Mouse (Mus musculus): ENCODE measurements at regions not wholly inside any gene's neighbourhood (a gene's known extent, or its start where the extent isn't known, plus 50 kb on each side); places are given as distances from the start of the nearest gene placed in this dataset.
A peak's percentile ranks its signal among the peaks of the same experiment; 100 is the strongest.

DNA sequence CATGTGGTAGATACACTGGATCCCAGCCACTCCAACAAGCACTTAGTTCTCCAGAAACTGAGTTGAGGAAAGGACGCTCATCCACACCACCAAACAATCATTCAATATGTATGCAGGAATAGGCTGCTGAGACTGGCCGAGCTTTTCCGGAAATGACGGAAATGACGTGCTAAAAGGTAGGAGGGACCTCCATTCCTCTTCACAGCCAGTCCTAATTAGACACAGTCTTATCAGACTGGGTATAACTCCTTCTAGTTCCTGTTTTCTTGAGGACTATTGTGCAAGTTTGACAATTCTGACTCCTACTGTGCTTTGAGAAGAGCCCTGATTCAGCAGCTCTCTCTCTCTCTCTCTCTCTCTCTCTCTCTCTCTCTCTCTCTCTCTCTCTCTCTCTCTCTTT is 477.9 kb upstream of the Gm26657 start:
- DNase-seq = no peak

DNA sequence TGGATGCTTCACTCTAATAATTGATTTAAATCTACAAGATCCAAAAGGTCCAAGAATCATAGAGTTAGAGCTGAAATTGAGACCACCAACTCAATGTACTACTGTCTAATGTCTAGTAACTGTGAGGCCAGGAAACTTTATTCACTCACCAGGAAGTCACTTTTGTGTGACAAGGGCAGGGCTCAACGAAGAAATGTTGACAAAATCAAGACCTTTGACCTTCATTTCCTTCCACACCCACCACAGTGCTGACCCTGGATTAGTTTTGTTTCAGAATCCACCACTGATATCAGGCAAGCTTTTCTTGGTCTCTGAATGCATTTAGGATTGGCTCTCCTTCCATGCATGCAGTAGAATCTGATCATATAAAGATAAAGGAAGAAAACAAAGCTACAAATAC is 487.5 kb upstream of the Gm26657 start:
- DNase-seq = no peak

DNA sequence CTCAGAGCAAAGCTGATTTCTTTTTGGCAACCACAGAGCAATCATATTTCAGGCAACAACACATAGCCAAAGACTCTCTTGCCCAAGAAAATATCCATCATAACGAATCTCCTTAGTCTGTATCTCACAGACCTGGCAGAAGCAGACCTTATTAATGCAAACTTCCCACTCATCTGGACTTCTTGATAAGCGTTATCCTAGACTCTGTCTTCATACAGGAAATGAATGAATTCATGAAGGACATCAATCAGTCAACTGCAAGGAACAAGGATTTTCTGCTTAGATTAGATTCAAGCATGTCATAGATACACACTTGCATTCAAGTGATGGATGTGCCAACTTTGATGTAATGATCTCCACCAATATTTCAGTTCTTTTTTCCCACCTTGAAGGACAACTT is 488.1 kb upstream of the Gm26657 start:
- no peak for DNase-seq

DNA sequence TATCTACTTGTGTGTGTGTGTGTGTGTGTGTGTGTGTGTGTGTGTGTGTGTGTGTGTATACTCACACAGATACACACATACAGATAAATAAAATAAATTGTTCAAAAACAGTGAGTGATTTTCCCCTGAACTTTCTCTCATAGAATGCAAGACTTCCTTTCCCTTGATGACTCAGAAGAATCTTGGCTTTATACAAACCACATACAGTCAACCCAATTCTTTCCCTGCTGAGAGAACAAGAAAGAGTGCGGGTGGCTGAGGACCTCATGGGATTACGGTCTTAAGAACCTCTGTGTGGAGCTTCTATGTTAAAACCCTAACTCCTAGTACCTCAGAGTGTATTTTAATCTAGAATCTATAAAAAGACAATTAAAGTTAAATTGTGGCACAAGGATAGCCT is 489.3 kb upstream of the Gm26657 start:
- no peak for DNase-seq

DNA sequence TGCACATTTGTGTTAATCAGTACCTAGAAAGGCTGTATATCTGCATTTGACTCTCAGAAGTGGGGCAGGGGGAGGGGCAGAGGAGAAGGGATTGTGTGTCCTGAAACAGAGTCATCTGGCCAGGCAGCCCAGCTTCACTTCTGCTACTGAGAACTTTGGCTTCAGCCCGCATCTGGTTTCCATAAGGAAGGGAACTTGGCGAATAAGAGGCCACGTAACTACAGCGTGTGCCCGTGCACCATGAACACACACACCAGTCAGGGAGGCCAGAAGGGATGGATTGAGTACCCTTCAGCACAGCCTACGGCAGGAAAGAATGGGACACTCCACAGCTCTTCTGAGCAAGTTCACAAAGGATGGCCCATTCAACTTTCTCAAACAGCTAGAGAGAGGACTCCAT is 496.0 kb upstream of the Gm26657 start:
- DNase-seq = no peak

DNA sequence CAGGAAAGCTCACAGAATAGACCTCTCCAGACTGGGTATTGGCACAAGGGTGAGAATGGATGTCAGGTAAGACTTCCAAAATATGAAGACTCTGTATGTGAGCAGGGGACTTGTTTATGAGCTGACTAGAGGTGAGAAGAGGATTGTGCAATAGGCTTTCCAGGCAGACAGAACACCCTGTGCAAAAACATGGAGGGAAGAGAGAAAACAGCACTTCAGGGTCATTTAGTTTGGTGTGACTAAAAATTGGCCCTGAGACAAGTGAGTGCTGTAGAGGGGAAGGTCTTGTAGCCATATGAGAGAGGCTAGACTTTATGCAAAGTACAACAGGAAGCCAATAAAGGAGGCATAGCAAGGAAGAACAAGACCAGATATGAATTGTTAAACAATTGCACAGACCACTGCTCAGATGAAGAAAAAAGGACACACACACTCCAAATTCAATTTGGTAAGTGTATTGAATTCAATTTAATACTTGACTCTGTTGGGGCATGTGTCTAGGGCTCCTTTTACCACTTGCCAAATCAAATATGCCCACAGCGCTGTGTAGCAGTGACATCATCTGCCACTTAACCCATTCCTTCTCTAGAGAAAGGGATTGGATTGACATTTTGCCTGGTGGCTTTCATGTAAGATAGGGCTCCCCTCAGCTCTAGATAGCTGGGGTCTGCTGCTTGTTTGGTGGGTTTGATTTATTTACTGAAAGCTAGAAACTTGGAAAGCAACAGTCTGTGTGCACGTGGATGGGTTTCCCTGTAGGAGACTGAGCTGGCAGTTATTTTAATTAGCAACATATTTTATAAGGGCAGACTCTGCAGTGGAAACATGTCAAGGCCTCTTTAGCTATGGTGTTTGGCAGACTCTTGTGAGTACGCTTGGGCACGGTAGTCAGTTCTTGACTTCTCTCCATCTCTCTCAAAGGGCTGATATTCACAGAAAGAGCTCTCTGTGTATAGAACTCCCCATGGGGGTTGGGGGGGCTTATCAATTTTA is 501.1 kb upstream of the Gm26657 start:
- DNase-seq = no peak

DNA sequence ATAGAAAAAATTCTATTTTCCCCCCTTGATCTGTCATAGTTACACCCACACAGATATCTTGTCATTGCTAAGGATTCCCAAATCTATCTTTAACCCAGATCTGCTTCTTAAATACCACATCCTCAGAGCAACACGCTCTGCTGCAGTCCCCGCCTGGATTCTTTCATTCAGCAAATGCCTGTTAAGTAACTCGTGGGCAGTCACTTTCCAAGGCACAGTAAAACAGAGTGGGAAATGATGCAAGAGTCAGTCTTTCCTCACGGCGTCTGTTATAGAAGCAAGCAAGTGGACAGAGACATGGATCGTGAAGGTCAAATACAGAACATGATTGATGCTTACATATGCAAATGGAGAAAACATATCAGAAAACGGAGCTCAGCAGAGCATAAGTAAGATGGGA is 508.5 kb upstream of the Gm26657 start:
- no peak for DNase-seq

DNA sequence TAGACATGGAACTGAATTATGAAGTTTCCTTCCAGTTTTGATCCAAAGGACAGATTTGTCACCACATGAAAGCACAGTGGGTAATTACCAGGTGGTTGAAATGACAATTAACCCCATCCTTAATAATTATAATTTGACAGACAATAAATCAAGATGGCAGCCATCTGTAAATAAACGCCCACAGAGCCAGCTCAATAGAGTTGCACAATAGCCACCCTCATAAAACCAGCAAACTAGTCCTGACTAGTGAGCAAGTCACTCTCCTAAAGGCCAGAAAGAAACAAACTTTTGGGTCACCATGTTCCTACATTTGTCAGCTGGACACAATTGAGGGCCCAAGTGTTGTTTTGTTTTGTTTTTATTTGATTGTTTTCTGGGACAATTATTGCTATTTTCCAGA is 509.4 kb upstream of the Gm26657 start:
- DNase-seq = no peak

DNA sequence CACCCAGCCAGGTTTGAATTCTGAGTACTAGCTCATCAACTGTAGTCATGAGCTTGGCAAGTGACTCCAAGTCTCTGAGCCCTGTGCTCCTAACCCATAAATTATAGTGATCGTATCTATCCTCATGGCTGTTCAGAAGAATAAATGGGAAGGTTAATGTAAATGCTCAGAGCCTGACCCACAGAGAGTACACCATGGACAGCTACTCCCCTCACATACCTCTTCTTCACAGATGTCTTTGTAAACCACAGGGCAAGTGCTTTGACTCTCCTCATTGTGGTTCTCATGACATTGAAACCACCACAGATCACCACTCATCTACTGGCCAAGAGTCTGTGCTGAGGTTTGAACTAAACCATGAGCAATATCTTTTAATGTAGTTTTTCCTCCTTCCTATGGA is 513.4 kb upstream of the Gm26657 start:
- no peak for DNase-seq

DNA sequence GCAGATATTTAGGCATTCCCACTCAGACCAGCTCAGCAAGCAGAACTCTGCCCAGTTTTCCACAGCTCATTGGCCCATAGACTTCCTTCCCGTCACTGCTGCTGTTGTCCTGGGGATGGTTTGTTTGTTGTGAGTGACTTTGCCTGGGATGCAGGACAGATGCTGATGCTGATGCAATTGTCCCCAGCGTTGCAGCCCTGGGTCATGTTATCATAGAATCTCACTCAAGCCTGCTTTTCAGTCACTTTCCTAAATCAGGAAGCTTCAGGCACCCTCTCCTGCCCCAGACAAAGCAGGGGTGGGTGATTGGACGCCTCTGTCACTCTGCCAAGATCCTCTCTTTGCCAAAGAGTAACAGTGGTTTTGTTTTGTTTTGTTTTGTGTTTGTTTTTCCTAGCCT is 515.3 kb upstream of the Gm26657 start:
- DNase-seq = peak; percentile 9

DNA sequence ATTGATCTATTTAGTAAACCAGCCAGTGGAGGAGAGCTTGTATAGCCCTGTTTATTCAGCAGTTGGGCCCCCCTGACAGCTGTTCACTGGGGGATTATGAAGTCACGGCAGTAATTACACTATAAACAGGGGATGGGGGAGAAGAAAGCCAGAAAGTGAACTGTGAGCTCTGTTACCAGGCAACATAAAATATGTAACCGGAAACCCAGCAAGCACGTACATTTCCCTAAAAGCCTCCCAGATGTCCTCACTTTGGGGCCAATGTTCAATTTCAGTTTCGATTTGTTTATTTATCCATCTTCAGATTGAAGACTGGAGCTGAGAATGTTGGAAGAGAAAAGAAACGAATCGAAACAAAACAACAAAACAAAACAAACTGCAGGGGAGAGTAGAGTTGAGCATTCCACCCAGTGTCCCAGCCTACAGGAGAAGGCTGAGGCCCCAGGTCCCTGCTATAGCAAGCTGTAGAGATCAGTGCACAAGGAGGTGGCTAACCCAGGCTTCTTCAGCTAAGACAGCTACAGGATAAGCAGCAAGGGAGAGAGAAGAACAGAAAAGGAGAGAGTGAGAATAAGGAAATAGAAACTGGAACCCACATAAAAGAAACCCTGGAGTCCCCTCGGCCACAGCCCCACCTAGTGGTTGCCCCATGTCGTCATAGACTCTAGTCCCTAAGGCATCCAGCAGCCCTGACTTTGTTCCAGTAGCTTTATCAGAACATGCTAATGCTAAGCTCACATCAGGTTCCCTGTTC is 517.7 kb upstream of the Gm26657 start:
- DNase-seq = peak; percentile 5

DNA sequence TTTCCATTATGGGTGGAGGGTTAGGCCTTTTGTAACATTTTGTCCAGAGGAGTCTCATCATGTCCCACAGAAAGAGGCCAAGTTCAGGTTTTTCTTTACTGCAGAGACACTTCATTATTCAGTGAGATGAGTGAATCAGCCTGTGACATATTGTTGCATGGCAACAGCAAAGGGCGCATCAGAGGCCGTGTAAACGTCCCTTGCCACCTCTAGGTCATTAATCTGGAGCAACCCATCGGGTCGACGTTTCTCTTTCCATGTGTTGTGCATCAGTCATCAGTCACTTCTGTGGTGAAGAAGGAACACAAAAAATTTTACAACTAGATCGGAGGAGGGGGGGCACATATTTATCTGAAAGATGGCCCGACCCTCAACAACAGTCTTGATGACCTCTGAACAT is 519.3 kb upstream of the Gm26657 start:
- DNase-seq = no peak

DNA sequence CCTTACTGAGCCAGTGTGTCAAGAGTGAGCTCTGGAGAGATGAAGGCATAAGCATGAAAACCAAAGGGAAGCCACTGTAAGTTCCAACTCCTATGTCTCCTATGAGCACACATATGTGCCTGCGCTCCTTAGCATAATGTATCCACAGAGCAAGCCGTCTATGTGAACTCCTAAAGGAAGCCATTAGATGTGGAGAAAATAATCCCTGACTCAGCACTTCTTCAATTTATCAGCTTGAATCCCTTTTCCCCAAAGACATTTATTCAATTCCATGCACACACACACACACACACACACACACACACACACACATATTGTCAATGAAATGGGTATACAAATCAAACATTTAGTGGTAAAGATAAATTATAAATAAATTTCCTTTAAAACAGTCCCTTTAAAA is 530.4 kb upstream of the Gm26657 start:
- no peak for DNase-seq

DNA sequence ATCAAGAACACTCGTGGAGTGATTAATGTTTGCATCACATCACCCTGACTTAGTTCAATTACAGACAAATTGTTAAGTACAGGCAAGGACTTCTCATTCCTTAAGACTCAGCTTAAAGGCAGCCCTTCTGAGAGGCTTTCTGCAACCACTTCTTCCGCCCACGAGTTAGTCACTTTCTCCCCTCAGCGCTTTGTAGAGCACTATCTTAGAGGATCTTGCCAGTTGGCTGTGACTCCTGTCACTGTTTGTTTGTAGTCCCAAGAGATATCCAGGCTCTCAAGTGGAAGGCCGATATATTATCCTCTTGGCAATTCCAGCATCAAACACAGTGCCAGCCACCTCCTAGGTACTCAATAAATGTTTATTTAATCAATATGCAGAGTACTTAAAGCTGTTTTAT is 532.1 kb upstream of the Gm26657 start:
- DNase-seq = no peak

DNA sequence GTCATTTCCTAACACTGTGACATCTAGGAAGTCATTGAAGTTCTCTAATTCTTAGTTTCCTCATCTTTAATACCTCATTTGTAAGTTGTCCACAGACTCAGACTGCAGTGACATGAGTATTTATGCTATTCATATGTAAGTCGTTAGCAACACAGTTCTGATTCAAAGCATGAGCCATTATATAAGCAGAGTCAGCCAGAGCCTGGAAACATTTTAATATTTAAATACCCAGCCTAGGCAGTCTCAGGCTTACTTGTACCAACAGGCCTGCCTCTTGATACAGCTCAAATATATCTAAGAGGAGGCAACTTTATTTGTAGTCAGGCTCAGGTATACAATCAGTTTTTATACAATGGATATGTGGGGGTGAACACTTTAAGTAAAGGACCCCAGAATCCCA is 534.8 kb upstream of the Gm26657 start:
- DNase-seq = no peak

DNA sequence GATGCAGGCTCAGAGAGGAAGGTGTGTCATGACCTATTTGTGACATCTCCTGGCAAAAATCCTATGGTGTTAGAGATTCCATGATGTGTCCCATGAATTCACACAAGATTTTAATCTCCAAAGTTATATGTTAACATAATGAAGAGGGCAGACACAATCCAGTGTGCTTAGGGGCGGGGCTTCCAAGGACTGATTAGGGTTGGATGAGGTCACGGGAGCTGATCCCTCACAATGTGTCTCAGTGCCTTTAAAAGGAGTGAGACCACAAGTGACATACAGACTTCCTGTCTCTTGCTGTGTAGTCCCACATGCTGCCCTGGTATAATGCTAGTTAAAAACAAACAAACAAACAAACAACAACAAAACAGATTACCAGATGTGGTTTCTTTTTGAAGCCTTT is 546.5 kb upstream of the Gm26657 start:
- DNase-seq = no peak

DNA sequence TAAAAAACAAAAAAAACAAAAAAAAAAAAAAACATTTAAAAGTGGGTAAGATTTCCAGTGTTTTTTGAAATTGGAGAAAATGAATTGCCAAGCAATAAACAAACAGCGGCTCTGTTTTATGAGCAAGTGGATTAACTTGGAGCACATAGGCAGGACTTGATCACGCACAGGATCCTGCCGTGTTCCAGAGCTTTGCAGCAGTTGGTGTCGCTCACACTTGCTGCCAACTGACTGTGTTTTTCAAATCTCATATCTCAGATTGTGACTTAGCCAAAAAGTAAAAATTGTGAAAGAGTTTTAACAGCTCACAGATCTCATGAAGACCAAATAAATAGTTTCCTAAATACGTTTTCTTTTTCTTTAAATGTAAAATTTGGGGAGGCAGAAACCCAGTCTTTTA is 547.4 kb upstream of the Gm26657 start:
- no peak for DNase-seq

DNA sequence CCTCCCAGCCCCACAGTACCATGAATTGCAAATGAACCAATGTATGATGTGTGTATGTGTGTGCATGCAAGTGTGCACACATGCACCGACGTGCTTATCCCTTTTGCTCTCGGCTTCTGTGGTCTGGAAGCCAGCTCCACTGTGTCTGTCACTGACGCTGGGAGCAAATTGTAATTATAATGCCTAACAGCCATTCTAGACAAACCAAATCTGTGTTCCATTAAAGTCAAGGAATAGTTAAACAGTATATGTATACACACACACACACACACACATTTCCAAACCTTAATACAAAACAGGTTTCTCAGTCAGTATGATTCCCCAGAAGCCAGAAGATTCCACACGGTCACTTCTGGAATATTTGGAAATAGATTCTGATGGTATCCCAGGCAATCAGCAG is 560.3 kb upstream of the Gm26657 start:
- no peak for DNase-seq

DNA sequence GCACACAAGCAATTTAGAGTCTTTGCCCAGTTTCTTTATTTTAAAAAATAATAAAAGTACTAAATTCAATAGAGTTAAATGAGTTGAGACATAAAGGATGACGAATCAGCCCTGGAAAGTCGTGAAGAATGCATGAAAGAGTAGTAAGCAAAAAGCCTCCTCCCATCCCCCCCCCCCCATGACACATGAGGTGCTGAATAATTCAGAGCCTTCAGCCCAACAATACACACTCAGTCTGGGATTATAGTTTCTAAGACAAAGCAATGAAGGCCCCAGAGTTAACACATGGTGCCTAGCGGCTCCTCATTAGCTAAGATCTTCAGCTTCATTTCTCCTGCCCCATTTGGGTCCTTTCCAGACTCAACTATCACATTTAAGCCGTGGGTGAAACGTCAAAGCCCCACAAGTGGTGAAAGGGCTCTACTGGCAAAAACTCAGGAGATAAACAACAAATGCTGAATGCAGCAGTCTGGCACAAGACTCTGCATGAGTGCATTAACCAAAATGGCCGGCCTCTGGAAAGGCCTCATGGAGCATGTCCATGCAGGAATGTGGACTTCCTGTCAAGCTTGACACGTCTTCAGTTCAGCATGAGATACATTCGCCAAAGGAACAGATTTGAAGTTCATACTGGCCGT is 560.9 kb upstream of the Gm26657 start:
- DNase-seq = no peak

DNA sequence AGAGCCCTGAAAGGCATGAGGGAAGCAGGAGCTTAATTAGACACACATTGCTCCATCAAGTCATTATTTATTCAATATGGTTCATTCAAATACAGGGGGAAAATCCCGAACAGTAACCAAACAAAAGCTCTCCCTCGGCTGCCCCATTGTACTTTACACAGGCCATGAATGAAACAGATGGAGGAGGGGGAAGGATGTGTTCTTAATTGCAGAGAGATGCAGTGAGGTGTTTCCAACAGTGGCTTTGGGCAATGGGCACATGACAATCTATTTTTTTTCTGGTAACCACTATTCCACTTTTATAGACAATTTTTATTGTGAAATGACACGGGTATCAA is 578.6 kb upstream of the Gm26657 start:
- DNase-seq = no peak

DNA sequence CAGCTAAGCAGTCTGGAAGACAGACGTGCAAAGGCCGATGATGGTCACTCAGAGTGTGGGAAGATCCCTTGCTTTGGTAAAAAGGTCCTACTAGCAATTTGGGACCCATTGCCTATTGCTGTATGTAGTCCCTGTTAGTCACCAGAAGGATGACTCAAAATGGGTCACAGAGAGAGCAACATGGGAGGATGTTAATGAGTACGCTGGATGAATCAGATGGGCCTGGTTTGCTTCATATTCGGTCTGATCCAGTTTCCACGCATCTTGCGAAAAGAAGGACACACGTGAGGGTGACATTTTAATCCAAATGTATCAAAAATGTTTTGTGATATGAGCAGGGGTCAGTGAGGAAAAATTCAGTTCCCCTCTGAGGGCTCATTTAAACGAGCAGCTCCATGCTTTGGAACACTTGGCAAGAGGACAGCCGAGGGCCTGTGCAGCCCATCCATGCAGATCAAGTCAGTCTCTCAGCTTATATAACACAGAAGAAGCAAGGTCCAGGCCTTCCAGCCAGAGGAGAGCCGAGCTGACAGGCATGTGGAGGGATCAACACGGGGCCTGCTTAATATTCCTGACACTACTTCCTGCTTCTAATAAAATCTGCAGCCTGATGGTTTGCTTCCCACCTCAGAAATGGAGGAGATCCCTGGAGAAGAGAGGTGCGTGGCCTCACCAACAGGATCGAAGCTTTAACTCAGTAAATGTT is 579.2 kb upstream of the Gm26657 start:
- no peak for DNase-seq

DNA sequence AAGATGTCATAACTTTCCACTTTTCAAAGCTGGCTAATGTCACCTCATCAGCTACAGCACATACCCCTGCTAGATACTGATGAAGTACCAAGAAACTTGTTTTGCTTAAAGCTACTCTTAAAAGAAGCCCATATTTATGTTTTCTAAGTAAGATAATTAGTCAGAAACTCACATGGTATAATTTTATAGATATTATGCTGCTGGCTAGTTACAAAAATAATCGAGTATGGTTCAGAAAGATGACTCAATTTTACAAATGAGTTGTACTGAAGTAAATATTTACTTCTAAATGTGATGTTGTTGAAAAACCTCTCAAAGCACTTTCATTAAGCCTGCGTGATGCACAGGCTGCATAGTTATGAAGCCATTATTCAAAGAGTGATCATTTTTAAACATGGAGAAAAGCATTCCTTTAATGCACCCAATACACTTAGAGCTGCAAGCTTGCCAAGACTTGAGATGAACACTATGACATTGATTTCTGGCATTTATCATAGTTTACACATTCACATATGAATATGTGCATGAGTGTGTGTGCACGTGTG is 582.3 kb upstream of the Gm26657 start:
- DNase-seq = no peak

DNA sequence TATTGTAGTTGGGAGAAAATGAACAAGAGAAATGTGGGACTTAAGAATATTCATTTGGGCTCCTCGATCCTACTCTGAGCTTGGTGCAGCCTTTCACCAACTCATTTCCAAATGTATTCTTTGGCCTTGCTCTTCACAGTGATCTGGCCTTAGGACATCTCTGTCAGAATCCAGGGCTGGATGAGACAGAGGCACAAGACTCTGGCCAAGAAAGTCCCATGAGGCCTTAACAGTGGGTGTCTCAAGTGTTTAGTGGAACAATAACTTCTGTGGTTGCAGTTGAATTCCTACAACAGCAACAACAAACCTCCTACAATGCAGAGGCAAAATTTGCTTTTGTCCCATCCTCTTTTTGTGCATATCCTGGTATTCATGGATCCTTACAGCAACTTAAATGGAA is 589.2 kb upstream of the Gm26657 start:
- no peak for DNase-seq

Data from kidney, adult 11 months (tissue).